Mouse (Mus musculus): Measurements from ENCODE around the gene Exoc4.
A peak's percentile ranks its signal among the peaks of the same experiment; 100 is the strongest.

The Exoc4 gene

GRCm38 (mm10) chr6:33929342-33930086, 680.6 kb downstream of the Exoc4 start:
- ATAC-seq (ENCODE audit: low TSS enrichment), result peak; percentile 96

DNA sequence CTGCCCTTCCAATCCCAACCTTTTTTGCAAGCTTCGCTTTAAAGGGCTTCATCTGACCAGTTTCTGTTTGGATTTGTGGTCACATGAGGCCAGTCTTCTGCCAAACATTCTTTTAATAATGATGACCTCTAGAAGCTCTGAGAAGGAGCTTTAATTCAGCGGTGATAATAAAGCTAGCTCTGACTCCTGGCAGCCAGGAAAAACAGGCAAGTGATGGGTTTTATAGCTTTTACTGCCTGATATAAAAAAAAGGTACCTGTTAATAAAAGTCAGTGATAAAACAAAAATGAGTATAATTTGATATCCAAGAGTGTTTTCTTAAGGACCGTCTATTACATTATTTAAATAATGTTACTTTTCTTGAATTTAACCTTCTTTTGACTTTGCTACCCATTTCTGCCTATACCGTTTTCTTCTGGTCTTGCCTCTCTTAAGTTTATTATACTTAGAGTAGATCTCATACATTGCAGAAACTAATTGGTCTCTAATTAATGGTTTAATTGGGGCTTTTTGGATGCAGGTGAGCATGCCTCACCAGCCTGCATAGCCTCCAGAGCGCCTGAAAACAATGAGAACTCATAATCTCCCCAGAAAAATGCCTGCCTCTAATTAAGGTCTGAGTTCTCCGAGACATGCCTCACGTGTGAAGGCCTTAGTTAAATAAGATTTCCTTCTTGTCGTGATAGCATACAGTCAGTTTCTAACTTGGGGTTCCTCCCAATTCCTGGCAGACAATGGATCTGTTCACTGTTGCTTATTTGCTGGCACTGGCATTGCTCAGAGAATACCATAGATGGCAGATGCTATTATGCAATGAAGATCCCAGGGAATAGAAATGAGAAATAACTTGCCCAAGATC, 681.4 kb downstream of the Exoc4 start:
- no peak for ATAC-seq (ENCODE audit: low TSS enrichment)

GRCm38 (mm10) chr6:33937906-33938305, 689.0 kb downstream of the Exoc4 start:
- ATAC-seq (ENCODE audit: low TSS enrichment), result peak; percentile 55; the same call in 1 of the 2 replicates

- ATAC-seq (ENCODE audit: low TSS enrichment), result no peak
Observed at GRCm38 (mm10) chr6:33939169-33939568, 690.3 kb downstream of the Exoc4 start.

DNA sequence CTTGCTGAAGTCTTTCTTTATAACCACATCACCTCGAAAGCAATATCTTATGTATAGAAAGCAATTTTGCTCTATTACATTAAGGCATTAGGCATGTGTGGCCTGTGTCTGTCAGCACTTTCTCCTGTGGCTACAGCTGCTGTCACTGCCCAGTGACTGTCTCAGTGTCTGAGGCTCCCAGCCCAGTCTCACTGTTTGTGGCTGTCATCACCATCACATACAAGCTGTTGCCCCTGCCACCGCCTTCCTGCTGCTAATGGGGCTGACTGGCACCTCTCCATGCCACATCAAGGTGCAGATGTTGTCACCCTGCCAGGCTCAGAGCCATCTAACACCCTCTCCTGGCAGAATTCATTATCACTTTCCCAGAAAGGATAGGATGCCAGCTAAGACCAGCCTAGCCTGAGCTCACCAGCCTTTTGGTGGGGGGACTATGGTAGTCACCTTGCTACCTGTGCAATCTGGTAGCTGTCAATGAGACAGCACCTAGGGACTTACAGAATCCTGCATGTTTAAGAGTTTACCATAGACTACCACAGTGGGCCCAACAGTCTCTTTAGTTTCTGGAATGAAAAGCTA, 698.1 kb downstream of the Exoc4 start:
- no peak for ATAC-seq (ENCODE audit: low TSS enrichment)

DNA sequence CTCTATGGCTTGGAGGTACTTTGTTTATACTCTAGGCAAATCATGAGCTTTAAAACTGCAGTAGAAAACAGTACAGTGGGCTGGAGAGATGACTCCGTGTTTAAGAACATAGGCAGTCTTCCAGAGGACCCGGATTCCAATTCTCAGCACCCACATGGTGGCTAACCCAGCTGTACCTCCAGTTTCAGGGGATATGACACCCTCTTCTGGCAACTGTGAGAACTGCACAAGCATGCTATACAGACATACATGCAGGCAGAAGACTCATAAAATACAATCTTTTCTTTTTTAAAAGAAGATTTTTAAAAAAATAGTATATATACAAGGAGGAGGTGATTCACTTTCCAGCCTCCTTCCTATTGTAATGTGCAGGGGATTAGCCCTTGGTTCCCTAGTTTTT, 701.2 kb downstream of the Exoc4 start:
- ATAC-seq (ENCODE audit: low TSS enrichment), result no peak

- ATAC-seq (ENCODE audit: low TSS enrichment), result no peak
Observed at GRCm38 (mm10) chr6:33955469-33955868, 706.6 kb downstream of the Exoc4 start.

- no peak for ATAC-seq (ENCODE audit: low TSS enrichment)
Observed at GRCm38 (mm10) chr6:33958281-33958680, 709.4 kb downstream of the Exoc4 start.

DNA sequence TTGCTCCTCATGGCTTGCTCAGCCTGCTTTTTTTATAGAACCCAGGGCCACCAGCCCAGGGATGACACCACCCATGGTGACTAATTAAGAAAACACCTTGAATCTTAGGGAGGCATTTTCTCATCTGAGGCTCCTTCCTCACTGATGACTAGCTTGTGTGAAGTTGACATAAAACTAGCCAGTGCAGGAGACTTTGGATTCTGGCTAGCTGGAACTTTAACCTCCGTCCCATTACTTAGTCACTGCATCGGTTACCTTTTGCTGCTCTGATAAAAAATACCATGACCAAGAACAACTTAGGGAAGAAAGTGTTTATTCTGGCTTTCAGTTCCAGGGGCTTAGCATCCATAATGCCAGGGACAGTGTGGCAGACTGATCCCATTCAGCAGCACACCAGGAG, 711.9 kb downstream of the Exoc4 start:
- no peak for ATAC-seq (ENCODE audit: low TSS enrichment)

DNA sequence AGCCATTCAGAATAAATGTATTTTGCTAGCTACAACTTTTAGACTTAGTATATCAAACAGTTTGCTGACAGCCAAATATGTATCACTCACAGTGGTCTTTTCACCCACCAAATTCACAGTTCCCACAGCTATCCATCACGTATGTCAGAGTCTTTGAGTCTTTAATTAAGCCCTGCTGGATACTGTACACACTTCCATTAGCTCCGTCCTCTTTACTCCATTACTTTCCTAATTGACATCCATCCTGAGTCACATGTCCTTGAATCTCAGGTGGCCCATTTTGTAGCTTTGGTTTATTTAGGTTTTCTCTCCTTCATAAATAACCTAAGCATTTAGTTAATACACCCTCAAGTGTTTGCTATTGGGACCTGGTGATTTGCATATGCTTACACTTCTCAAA, 714.2 kb downstream of the Exoc4 start:
- ATAC-seq (ENCODE audit: low TSS enrichment), result no peak

- ATAC-seq (ENCODE audit: low TSS enrichment), result no peak
Observed at GRCm38 (mm10) chr6:33965571-33965970, 716.7 kb downstream of the Exoc4 start.

DNA sequence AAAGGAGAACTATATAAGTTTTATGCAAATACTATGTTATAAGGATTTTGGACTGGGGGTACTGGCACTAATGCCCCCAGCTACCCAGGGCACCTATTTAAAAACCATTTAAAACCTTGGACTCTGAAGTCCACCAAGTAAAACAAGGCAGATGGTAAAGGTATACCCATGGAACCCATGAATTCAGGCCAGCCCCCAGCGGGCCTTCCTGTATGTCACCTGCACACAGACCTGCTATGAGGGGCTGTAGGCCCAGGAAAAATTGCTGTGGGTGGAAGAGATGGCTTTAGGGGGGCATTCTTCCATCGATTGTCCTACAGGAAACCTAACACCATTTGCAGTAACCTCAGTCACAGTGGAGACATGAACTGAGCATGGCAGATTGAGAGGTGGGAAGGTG, 719.9 kb downstream of the Exoc4 start:
- ATAC-seq (ENCODE audit: low TSS enrichment), result no peak

- no peak for ATAC-seq (ENCODE audit: low TSS enrichment)
Observed at GRCm38 (mm10) chr6:33972801-33973200, 723.9 kb downstream of the Exoc4 start.

DNA sequence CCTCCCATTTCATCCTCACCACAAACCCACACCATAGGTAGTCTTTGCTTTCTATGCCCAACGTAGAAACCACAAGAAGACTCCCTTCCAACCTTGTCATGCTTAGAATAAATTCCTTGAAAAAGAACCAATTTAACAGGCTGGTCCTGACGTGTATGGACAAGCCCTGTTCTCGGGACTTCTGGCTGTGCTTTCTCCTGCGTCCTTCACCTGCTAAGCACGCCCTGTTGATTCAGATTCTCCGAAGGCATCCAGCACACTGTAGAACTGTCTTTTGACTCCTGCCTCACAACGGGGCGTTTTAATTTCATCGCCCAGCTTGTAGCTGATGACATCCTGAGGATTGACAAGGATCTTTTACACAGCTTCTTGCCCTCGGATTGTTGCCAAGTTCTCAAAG, 727.7 kb downstream of the Exoc4 start:
- ATAC-seq (ENCODE audit: low TSS enrichment), result no peak

DNA sequence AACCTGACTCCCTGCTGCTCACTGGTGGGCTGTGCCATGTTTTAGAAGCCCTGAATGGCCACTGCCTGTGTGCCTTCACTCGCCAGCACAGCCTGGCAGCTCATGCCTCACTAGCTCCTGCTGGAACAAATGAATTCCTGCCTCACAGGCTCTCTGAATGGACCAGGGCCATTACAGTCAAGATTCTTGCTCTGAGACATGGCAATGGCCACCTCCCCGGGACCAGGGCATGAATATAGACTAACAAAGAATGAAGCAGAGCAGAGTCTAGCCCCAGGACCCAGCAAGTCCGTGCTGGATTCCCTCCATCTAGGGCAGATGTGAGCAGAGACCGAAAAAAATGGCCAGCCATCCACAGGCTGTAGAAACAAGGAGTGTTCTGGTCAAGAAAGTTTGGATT, 728.6 kb downstream of the Exoc4 start:
- ATAC-seq (ENCODE audit: low TSS enrichment), result peak; percentile 27; the same call in 1 of the 2 replicates

- ATAC-seq (ENCODE audit: low TSS enrichment), result no peak
Observed at GRCm38 (mm10) chr6:33977880-33978279, 729.0 kb downstream of the Exoc4 start.

- ATAC-seq (ENCODE audit: low TSS enrichment), result no peak
Observed at GRCm38 (mm10) chr6:33982709-33983108, 733.8 kb downstream of the Exoc4 start.

- ATAC-seq (ENCODE audit: low TSS enrichment), result no peak
Observed at GRCm38 (mm10) chr6:33987132-33987531, 738.2 kb downstream of the Exoc4 start.

- no peak for ATAC-seq (ENCODE audit: low TSS enrichment)
Observed at GRCm38 (mm10) chr6:33992213-33993034, 743.5 kb downstream of the Exoc4 start.

GRCm38 (mm10) chr6:33993842-33994241, 745.0 kb downstream of the Exoc4 start:
- ATAC-seq (ENCODE audit: low TSS enrichment), result no peak

DNA sequence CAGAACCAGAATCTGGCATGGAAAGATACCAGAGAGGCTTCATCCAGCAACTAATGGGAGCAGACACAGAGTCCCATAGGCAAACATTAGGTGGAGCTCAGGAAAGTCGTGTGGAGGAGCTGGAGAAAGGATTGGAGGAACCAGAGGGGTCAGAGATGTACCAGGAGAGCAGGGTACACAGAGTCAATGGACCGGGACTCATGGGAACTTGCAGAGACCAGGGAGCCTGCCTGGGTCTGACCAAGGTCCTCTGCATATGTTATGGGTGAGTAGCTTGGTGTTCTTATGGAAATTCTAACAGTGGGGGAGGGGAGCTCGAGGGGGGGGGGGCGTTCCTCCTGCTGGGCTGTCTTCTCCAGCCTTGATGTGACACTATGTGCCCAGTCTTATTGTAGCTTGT, 749.7 kb downstream of the Exoc4 start:
- ATAC-seq (ENCODE audit: low TSS enrichment), result no peak

DNA sequence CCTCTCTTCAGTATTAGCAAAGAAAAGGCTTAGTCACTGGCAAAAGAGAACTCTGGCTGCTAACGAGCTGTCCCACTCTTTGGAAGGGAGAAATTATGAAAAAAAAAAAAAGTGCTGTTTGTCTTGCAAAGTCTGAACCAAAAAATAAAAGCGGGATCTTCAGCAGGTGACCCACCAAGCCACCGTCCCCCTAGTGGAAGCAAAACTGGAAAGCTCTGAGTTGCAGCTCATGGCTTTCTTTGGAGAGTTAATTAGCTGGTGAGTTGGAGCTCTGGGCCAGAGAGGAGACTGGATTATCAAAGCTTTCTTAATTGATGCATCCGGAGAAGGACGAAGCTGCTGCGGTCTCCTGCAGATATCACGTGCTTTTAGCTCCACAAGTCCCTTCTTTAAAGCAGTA, 750.6 kb downstream of the Exoc4 start:
- no peak for ATAC-seq (ENCODE audit: low TSS enrichment)
